Mouse (Mus musculus): ENCODE data around the gene Olfr536.
"Not testable (repeated sequence)": the region's sequence is repeated elsewhere in the genome, so short reads cannot be mapped to it uniquely, and the experiment has no call there.

Olfr536 gene

DNA sequence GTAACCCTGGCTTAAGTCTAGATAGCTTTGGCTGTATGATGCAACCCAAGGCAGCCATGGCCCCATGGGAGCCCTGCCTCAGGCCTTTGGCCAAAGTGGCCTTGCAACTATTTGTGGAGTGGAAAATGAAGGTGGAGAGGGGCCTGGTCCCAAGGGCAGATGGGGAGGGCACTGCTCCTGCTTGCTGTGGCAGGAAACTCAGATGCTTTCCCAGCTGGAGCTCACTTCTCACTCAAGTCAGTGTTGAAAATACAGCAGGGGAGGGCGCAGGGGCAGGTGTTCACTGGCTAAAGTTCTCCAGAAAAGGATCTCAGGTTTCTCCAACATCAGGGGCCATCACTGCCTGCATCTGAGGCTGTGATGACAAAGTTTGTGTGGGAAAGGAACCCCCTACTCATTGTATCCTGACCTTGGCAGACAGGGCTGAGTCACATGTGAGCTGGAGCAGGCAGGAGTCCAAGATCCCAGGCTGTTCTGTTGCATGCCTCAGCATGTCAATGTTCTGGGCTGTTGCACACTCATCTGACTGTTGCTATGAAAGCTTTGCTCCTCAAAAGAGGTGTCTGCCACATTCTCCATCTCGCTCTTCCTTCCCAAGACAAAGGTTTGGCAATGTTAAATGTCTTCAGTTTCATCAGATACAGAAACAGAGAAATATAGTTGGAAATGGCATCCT, at the start of gene Olfr536:
Gene Olfr536 (minus strand): TSS at position 51 of the 676 bp plus-strand sequence.
- H3K36me3 ChIP-seq (ENCODE audit: insufficient read depth, low read length); H3K4me3 ChIP-seq (replicated peaks; ENCODE audit: low read length); H3K4me1 ChIP-seq (replicated peaks; ENCODE audit: low read depth, low read length); H3K9me3 ChIP-seq (ENCODE audit: low read length); H3K27me3 ChIP-seq (ENCODE audit: insufficient read depth, low read length): not testable (repeated sequence)

DNA sequence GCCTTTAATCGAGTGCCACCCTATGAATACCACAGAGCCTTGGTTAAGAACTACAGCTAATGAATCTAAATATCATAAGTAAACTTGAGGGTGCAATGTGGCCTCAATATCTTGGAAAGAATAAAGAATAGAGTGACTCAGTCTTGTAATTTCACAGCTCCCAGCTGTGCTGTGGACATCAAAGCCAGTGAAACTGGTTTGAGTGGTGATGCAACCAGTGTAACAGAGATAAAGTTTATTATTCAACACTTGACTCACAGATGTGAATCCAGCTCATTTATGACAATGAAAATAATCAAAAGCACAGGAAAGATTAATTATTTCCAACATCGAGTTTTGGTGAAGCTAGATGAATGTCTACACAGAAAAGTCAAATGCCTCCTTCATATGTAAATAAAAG, 32.5 kb upstream of the Olfr536 start:
- H3K36me3 ChIP-seq (ENCODE audit: insufficient read depth, low read length), result no peaks in the 10 kb centered on the region
- no peaks in the 10 kb centered on the region for H3K9me3 ChIP-seq (ENCODE audit: low read length)
- no peaks in the 10 kb centered on the region for H3K4me1 ChIP-seq (replicated peaks; ENCODE audit: low read depth, low read length)
- TF ChIP-seq NANOG (IDR thresholded peaks at IDR 0.05; ENCODE audit: borderline replicate concordance, low read length), result no peak
- no peak for TF ChIP-seq POU5F1 (IDR thresholded peaks at IDR 0.05; ENCODE audit: borderline replicate concordance, low read length)
- no peak for TF ChIP-seq CTCF (conservative IDR thresholded peaks at IDR 0.05; ENCODE audit: low read length)
- no peak overlapping the region for H3K4me3 ChIP-seq (replicated peaks; ENCODE audit: low read length)
- no peaks in the 10 kb centered on the region for H3K27me3 ChIP-seq (ENCODE audit: insufficient read depth, low read length)

DNA sequence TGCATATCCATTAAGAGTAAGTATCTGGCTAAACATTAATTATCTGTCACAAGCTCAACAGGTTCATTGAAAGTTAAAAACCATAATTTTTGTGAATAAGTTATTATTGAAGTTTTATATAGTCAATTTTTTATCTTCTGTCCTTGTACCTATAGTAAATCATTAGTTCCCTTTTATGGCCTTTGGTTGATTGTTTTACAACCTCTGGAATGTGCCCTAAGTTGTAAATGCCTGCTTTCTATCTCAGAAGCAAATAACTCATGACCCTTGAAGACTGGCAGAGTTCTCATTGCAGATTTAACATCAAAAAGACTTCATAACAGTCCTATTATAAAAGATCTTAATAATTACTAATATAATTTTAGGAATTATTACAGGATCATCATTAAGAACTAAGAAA, 12.5 kb downstream of the Olfr536 start:
- Histone ChIP-seq H3K9me3 (ENCODE audit: low read length) (no peaks in the 10 kb centered on the region), H3K4me1 (replicated peaks; ENCODE audit: low read depth, low read length) (no peaks in the 10 kb centered on the region), H3K27me3 (ENCODE audit: insufficient read depth, low read length) (no peaks in the 10 kb centered on the region), H3K36me3 (ENCODE audit: insufficient read depth, low read length) (no peaks in the 10 kb centered on the region), H3K4me3 (replicated peaks; ENCODE audit: low read length) (no peak overlapping the region)
- TF ChIP-seq POU5F1 (IDR thresholded peaks at IDR 0.05; ENCODE audit: borderline replicate concordance, low read length) (no peak), CTCF (conservative IDR thresholded peaks at IDR 0.05; ENCODE audit: low read length) (no peak), NANOG (IDR thresholded peaks at IDR 0.05; ENCODE audit: borderline replicate concordance, low read length) (no peak)

DNA sequence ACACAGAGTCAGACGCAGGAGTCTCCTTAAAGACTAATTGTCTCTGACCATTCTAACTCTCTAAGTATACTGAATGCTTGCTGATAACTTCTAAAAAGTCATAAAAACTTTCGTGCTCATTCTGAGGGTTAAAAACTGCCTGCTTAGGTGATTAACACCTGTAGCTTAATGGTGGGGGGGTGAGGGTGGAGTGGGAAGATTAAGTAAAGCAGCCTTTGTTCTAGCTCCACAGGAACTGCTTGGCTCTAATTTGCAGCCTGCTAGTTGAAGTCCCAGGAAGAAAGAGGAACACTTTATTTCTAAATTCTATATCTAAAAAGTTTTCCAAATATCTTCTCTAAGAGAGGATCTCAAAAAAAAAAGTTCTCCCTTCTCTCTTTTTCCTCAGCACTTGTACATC, 13.0 kb downstream of the Olfr536 start:
- TF ChIP-seq CTCF (conservative IDR thresholded peaks at IDR 0.05; ENCODE audit: low read length) (no peak), POU5F1 (IDR thresholded peaks at IDR 0.05; ENCODE audit: borderline replicate concordance, low read length) (no peak), NANOG (IDR thresholded peaks at IDR 0.05; ENCODE audit: borderline replicate concordance, low read length) (no peak)
- H3K4me1 ChIP-seq (replicated peaks; ENCODE audit: low read depth, low read length), result no peaks in the 10 kb centered on the region
- no peaks in the 10 kb centered on the region for H3K27me3 ChIP-seq (ENCODE audit: insufficient read depth, low read length)
- H3K4me3 ChIP-seq (replicated peaks; ENCODE audit: low read length), result no peak overlapping the region
- no peaks in the 10 kb centered on the region for H3K36me3 ChIP-seq (ENCODE audit: insufficient read depth, low read length)
- H3K9me3 ChIP-seq (ENCODE audit: low read length), result no peaks in the 10 kb centered on the region

DNA sequence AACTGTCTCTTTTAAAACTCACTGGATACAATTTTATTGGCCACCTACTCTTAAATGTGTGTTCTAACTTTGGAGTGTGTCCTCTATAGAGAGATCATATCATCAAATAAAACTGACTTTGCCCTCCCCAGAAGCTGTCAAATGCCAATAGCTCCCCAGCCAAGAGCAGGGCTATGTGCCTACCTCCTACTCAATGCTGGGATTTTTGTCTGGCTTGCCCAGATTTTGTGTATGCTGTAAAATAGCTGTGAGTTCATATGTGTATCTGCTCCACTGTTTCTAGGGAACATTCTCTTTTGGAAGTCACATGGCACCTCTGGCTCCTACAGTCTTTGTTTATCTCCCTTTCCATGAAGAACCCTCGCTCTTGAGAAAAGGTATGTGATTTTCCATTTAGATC, 18.2 kb downstream of the Olfr536 start:
- no peak for TF ChIP-seq NANOG (IDR thresholded peaks at IDR 0.05; ENCODE audit: borderline replicate concordance, low read length)
- no peak for TF ChIP-seq POU5F1 (IDR thresholded peaks at IDR 0.05; ENCODE audit: borderline replicate concordance, low read length)
- no peak for TF ChIP-seq CTCF (conservative IDR thresholded peaks at IDR 0.05; ENCODE audit: low read length)
- Histone ChIP-seq H3K4me3 (replicated peaks; ENCODE audit: low read length) (no peak overlapping the region), H3K9me3 (ENCODE audit: low read length) (no peaks in the 10 kb centered on the region), H3K36me3 (ENCODE audit: insufficient read depth, low read length) (no peaks in the 10 kb centered on the region), H3K4me1 (replicated peaks; ENCODE audit: low read depth, low read length) (no peaks in the 10 kb centered on the region), H3K27me3 (ENCODE audit: insufficient read depth, low read length) (no peaks in the 10 kb centered on the region)

DNA sequence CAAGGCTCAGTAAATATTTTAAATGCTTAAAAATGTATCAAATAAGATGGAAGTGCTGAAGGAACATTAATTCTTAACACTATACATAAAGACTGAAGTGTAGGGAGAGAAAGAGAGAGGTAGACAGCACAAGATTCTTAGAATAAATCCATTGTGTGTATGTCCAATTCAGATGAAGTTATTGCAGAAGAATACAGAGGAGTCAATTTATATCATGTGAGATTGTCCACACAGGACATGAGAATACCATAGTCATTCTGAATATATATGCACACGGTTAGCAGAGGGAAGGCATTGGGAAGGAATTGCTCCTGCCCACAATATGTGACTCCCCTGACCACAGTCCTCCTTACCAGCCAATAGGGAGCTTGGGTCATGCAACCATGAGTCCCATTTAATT, 23.3 kb downstream of the Olfr536 start, which contains the start of gene Olfr535:
Gene Olfr535 (plus strand): TSS at position 301 of the 400 bp plus-strand sequence.
- no peaks in the 10 kb centered on the region for H3K27me3 ChIP-seq (ENCODE audit: insufficient read depth, low read length)
- no peak for TF ChIP-seq NANOG (IDR thresholded peaks at IDR 0.05; ENCODE audit: borderline replicate concordance, low read length)
- TF ChIP-seq POU5F1 (IDR thresholded peaks at IDR 0.05; ENCODE audit: borderline replicate concordance, low read length), result no peak
- no peak for TF ChIP-seq CTCF (conservative IDR thresholded peaks at IDR 0.05; ENCODE audit: low read length)
- no peaks in the 10 kb centered on the region for H3K36me3 ChIP-seq (ENCODE audit: insufficient read depth, low read length)
- no peaks in the 10 kb centered on the region for H3K9me3 ChIP-seq (ENCODE audit: low read length)
- no peaks in the 10 kb centered on the region for H3K4me1 ChIP-seq (replicated peaks; ENCODE audit: low read depth, low read length)
- no peak within 1 kb of the TSS for H3K4me3 ChIP-seq (replicated peaks; ENCODE audit: low read length)

DNA sequence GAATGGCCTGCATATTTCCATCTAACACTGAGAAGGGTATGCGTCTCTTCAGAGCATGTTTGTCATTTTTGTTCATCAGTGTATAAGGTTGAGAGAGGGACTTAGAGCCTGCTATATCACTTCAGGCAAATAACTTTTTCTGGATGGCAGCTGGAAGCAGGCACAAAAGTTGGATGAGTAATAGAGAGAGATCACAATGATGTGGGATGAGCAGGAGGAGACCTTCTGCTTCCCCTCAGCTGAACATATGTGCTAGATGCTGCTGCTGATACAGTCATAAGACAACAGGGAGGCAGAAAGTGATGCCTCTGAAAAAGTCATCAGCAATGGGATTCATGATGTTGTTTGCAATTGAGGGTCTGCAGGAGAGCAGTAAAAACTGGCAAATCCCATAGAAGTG, 28.5 kb downstream of the Olfr536 start:
- Histone ChIP-seq H3K36me3 (ENCODE audit: insufficient read depth, low read length) (no peaks in the 10 kb centered on the region), H3K27me3 (ENCODE audit: insufficient read depth, low read length) (no peaks in the 10 kb centered on the region), H3K9me3 (ENCODE audit: low read length) (peaks cover 18% of the 10 kb centered on the region), H3K4me1 (replicated peaks; ENCODE audit: low read depth, low read length) (no peaks in the 10 kb centered on the region), H3K4me3 (replicated peaks; ENCODE audit: low read length) (no peak overlapping the region)
- TF ChIP-seq POU5F1 (IDR thresholded peaks at IDR 0.05; ENCODE audit: borderline replicate concordance, low read length) (no peak), NANOG (IDR thresholded peaks at IDR 0.05; ENCODE audit: borderline replicate concordance, low read length) (no peak), CTCF (conservative IDR thresholded peaks at IDR 0.05; ENCODE audit: low read length) (no peak)

DNA sequence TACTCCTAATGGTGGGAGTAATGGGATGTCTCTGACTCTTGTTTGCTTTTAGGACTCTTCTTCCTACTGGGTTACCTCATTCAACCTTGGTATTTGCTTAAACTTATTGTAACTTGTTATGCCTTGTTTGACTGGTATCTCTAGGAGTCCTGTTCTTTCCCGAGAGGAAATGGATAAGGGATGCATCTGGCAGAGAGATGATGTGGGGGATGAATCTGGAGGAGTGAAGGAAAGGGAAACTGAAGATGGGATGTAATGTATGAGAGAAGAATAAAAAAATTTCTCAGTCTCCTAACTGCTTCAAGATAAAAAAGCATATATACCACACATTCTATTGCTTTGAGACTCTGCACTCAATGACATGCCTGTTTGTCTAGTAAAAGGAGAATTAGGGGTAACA, 29.3 kb downstream of the Olfr536 start:
- H3K4me3 ChIP-seq (replicated peaks; ENCODE audit: low read length), result no peak overlapping the region
- peaks cover 18% of the 10 kb centered on the region for H3K9me3 ChIP-seq (ENCODE audit: low read length)
- TF ChIP-seq POU5F1 (IDR thresholded peaks at IDR 0.05; ENCODE audit: borderline replicate concordance, low read length), result no peak
- no peak for TF ChIP-seq CTCF (conservative IDR thresholded peaks at IDR 0.05; ENCODE audit: low read length)
- no peak for TF ChIP-seq NANOG (IDR thresholded peaks at IDR 0.05; ENCODE audit: borderline replicate concordance, low read length)
- H3K36me3 ChIP-seq (ENCODE audit: insufficient read depth, low read length), result no peaks in the 10 kb centered on the region
- no peaks in the 10 kb centered on the region for H3K4me1 ChIP-seq (replicated peaks; ENCODE audit: low read depth, low read length)
- no peaks in the 10 kb centered on the region for H3K27me3 ChIP-seq (ENCODE audit: insufficient read depth, low read length)

DNA sequence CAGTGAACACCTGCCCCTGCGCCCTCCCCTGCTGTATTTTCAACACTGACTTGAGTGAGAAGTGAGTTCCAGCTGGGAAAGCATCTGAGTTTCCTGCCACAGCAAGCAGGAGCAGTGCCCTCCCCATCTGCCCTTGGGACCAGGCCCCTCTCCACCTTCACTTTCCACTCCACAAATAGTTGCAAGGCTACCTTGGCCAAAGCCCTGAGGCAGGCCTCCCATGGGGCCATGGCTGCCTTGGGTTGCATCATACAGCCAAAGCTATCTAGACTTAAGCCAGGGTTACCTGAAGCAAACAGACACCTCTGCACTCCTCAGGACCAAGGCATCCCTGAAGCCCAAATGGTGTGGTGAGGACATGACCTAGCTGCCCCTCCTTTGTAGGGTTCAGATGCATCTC, 44.1 kb downstream of the Olfr536 start, which contains the start of gene Olfr533:
Gene Olfr533 (plus strand): TSS at position 301 of the 400 bp plus-strand sequence.
- H3K9me3 ChIP-seq (ENCODE audit: low read length), result peaks cover 13% of the 10 kb centered on the region
- not testable (repeated sequence) for H3K36me3 ChIP-seq (ENCODE audit: insufficient read depth, low read length); H3K27me3 ChIP-seq (ENCODE audit: insufficient read depth, low read length); H3K4me1 ChIP-seq (replicated peaks; ENCODE audit: low read depth, low read length); H3K4me3 ChIP-seq (replicated peaks; ENCODE audit: low read length)

Measured in E14TG2a.4 (cell line).